11 mouse cellular contexts compared by ENCODE assay signal in the genomic region with DNA sequence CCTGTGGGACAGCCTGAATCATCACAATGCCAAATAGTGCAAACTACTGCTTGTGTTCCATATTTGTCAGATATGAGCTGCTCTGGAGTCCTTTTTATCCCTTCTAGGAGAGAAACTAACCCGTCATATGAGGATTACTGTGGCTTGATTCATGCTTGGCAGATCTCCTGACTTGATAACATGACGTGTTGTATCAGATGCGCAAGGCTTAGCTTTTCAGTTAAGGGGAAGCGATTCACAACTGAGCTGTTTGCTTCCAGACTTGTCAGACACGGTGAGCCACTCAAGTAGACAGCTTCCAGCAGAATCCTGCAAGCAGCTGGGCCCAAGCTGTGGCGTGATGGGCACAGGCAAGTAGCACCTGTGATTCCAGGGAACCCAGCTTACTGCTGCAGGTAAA.
DNase-seq lines count a peak whose midpoint lies in the region; ATAC-seq and TF ChIP-seq lines count a peak whose summit lies in the region.
"Had no signal": no experiment of that assay in that cellular context is flagged by ENCODE, and none has a peak within 500 bp of the region (broad histone marks: within the 10 kb centered on the region; RNA-seq: fewer than 3 reads in every experiment).

No protein-coding gene starts in this region.

- no peak overlapping the region for H3K27ac ChIP-seq in left cerebral cortex, adult 2 months
- H3K27ac ChIP-seq: liver, embryonic 15.5 days; midbrain, embryonic 10.5 days had no signal

- intact Hi-C loops in left cerebral cortex, postnatal 4 days (cut with DNase I): no loop called here
- intact Hi-C loops in left cerebral cortex, adult 2 months (cut with DNase I): no loop called here

- TF ChIP-seq CTCF in left cerebral cortex, adult 2 months (IDR thresholded peaks at IDR 0.05): no peak

- DNase-seq in adrenal gland, postnatal 10 days: peak; percentile 7
- DNase-seq in adrenal gland, adult 18-20 months (ENCODE audit: low spot score in 2 of 2): no peak
- peak; percentile 21 for DNase-seq in left cerebral cortex, postnatal 4 days
- no peak for DNase-seq in left cerebral cortex, adult 2 months (ENCODE audit: extremely low spot score in 1 of 2, low spot score in 2 of 2)
- DNase-seq in brain, adult 2 months (ENCODE audit: low read depth, low spot score): peak; percentile 44
- DNase-seq in spleen, postnatal 14 days (ENCODE audit: low spot score in 2 of 2): no peak
- no peak for DNase-seq in lung, postnatal 4 days

- H3K4me3 ChIP-seq in left cerebral cortex, adult 2 months: no peak overlapping the region
- H3K4me3 ChIP-seq: liver, embryonic 15.5 days; midbrain, embryonic 10.5 days had no signal

- ATAC-seq in megakaryocyte, adult 5-6 weeks (ENCODE audit: poor library complexity, severe bottlenecking): peak; percentile 49
- ATAC-seq: intestine, postnatal 0 days had no signal

Comparison
In these comparisons a context has a peak if more than half of its experiments do, and no peak if none do; other contexts are left out.
1. DNase-seq: peak in adrenal gland, postnatal 10 days (single experiment), left cerebral cortex, postnatal 4 days (single experiment) and brain, adult 2 months (single experiment); none in adrenal gland, adult 18-20 months (0 of 2), left cerebral cortex, adult 2 months (0 of 2), spleen, postnatal 14 days (0 of 2) and lung, postnatal 4 days (0 of 2).